Mouse (Mus musculus): ENCODE data around the gene Gm21882. TPM values are rescaled to one million over a fixed set of nuclear protein-coding genes. Genes with fewer than 3 reads are reported as not detected.
"Not testable (repeated sequence)": the region's sequence is repeated elsewhere in the genome, so short reads cannot be mapped to it uniquely, and the experiment has no call there.

Gene Gm21882
- not detected in 2 replicates for polyA plus RNA-seq (2015; fragmentation: Nextera tagmentation; extraction: Ambion mirVana)

DNA sequence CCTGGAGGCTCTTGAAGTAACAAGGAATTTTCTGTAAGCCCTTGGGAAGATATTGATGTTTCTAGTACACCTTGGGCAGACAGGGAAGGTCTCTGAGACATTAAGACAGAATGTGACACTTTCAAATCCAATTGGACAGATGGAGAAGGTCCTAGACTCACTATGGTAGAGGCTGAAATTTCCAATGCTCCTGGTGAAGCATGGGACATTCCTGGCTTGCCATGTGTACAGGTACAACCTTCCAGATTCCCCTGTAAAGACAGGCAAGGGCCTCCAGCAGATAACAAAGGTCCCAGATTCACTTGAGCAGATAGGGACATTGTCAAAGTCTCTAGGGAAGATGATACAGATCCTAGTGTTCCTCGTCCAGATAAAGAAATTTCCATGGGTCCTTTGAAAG is at the start of gene Gm21882:
Gene Gm21882, minus strand, starts transcription at position 101 of the 400 bp plus-strand sequence.
- not testable (repeated sequence) for H3K4me2 ChIP-seq (replicated peaks; ENCODE audit: low read depth); ATAC-seq
- 71% methylated on average over 1 of the region's 1 CpGs for WGBS

More for the DNA sequence above, at the start of gene Gm21882:
- not testable (repeated sequence) for H3K9me3 ChIP-seq (ENCODE audit: control insufficient read depth); H3K9ac ChIP-seq (ENCODE audit: low read depth, low read length); H3K4me1 ChIP-seq (replicated peaks; ENCODE audit: control insufficient read depth, insufficient read depth, low read length); H3K4me3 ChIP-seq (ENCODE audit: low read depth, low read length); H3K36me3 ChIP-seq (ENCODE audit: control insufficient read depth, insufficient read depth); H3K27me3 ChIP-seq (replicated peaks; ENCODE audit: control insufficient read depth, insufficient read depth, low read length); H3K27ac ChIP-seq (ENCODE audit: low read depth, low read length)

Other genes with a start within 250 kb of the Gm21882 start
- gene Gm21865, start 64.6 kb downstream of the Gm21882 start, polyA plus RNA-seq (2015; fragmentation: Nextera tagmentation; extraction: Ambion mirVana), result not detected in 2 replicates